Mouse (Mus musculus) splenic B cell, adult 2 months (primary cell): ENCODE results near the gene Ephx4.

ENCODE experiments used
- DNase-seq: peaks from one replicate; pipeline ENCODE4 v3.0.0-alpha.2; 2011; ENCODE audit warnings: low read depth, low spot score
- H3K27me3 ChIP-seq: 2 replicates; pipeline ENCODE4 v1.6.1; 2012; ENCODE audit warnings: mild to moderate bottlenecking, low read length, moderate library complexity, mixed read lengths; ENCODE audit not compliant: control insufficient read depth, poor library complexity, insufficient read depth, severe bottlenecking
- H3K36me3 ChIP-seq: 2 replicates; pipeline ENCODE4 v1.6.1; 2012; ENCODE audit warnings: mild to moderate bottlenecking, low read length, moderate library complexity, mixed read lengths; ENCODE audit not compliant: control insufficient read depth, poor library complexity, insufficient read depth, severe bottlenecking

The Ephx4 gene

DNA sequence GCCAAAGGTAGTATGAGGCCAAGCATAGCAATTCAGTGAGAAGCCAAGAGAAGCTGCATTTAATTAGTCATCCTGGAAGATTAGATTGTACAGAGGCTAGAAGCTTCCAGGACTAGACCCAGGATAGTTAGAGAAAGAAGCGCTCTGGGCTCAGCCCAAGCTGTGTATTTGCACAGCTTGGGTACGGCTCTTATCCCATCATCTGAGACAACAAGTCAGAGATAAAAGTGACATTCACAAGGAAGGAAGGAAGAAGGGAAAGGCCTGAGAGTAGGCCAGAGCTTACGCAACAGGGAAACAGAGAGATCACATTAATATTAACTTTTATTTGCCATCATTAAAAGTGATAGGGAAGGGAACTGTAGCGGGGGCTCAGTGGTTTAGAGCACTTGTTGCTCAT, 45.4 kb downstream of the Ephx4 start:
- Histone ChIP-seq H3K27me3 (no peaks in the 10 kb centered on the region), H3K36me3 (peaks cover 3% of the 10 kb centered on the region; the same call in 1 of the 2 replicates)
- DNase-seq: no peak

GRCm38 (mm10) chr5:107448784-107449183, 46.2 kb downstream of the Ephx4 start:
- H3K36me3 ChIP-seq: peaks cover 3% of the 10 kb centered on the region; the same call in 1 of the 2 replicates
- no peaks in the 10 kb centered on the region for H3K27me3 ChIP-seq
- no peak for DNase-seq

- no peaks in the 10 kb centered on the region for H3K27me3 ChIP-seq
- peaks cover 3% of the 10 kb centered on the region; the same call in 1 of the 2 replicates for H3K36me3 ChIP-seq
- DNase-seq: no peak
Observed at GRCm38 (mm10) chr5:107449620-107450019, 47.1 kb downstream of the Ephx4 start.

- Histone ChIP-seq H3K36me3 (peaks cover 3% of the 10 kb centered on the region; the same call in 1 of the 2 replicates), H3K27me3 (no peaks in the 10 kb centered on the region)
- DNase-seq: no peak
Observed at GRCm38 (mm10) chr5:107450299-107450698, 47.8 kb downstream of the Ephx4 start.

DNA sequence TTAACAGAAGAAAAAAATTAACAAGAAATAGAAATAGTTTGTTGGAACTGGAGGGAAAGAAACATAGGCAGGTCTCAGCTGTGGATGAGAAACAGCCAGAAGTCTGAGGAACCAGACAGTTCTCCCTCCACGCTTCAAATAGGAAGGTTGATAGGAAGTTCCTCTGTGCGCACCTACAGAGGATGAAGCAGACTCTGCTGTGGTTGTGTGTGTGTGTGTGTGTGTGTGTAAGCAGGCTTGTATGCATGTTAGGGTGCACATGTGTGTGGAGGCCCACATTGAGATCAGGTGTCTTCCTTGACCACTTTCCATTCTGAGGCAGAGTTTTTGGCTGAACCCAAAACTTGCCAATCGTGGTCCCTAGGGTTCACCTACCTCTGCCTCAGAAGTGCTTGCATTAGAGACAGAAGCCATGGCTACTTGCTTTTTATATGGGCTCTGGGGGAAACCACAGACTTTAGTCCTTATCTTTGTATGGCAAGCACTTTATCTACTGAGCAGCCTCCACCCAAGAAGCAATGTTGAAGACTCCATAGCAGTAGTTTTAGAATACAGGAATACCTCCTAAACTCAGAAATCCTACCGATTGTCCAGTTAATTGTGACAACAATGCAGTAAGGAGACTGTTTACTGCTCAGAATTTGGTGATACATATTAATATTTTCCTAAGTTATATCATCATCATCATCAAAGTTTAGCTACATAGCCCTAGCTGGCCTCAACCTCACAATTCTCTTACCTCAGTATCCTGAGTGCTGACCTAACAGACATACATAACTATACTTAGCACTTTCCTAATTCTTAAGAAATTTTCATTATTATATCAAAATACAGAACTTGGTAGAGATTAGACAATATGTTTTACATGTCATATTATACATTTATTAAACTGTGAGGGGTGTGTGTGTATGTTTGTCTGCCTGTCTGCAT, 59.9 kb downstream of the Ephx4 start:
- Histone ChIP-seq H3K27me3 (no peaks in the 10 kb centered on the region), H3K36me3 (no peaks in the 10 kb centered on the region)
- no peak for DNase-seq

- DNase-seq: no peak
- H3K27me3 ChIP-seq: no peaks in the 10 kb centered on the region
- no peaks in the 10 kb centered on the region for H3K36me3 ChIP-seq
Observed at GRCm38 (mm10) chr5:107466501-107466900, 64.0 kb downstream of the Ephx4 start.

DNA sequence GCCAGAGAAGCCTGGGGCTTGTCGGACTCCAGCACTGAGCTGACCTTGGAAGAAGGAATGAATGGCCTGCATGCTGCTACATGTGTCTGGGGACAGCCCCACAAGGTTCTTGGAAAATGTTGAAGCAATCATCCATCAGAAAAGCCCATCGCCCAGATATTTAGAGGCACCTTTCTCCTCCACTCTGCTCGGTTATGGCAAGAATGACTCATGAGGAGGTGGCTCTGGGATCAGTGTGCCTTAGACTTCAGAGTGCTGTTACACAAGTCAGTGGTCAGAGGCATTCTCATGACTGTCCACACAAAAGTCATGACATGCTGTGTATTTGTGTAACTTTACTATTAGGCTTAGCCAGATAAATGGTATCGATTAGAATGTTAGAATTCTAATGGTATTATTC, 64.6 kb downstream of the Ephx4 start:
- no peak for DNase-seq
- no peaks in the 10 kb centered on the region for H3K27me3 ChIP-seq

GRCm38 (mm10) chr5:107470600-107471329, 68.2 kb downstream of the Ephx4 start:
- Histone ChIP-seq H3K27me3 (no peaks in the 10 kb centered on the region), H3K36me3 (no peaks in the 10 kb centered on the region)
- no peak for DNase-seq

More for the DNA sequence above, 64.6 kb downstream of the Ephx4 start:
- no peaks in the 10 kb centered on the region for H3K36me3 ChIP-seq
